ENCODE assay signal across 8 mouse cellular contexts in the genomic region with DNA sequence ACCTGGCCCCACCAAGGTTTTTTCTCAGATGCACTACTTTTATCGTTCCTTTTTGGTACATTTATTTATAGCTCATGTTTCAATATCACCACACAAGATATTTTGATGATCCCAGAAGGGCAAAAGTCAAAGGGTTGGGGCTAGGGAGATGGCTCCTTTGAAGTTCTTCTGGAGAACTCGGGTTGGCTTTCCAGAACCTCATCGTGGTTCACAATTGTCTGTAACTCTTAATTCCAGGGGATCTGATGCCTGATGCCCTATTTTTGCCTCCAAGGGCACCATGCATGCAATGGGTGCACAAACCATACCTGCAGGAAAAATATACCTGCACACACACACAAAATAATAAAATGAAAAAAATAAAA. TPM values are rescaled to one million over a fixed set of nuclear protein-coding genes. Genes with fewer than 3 reads are reported as not detected.
DNase-seq lines count a peak whose midpoint lies in the region; ATAC-seq and TF ChIP-seq lines count a peak whose summit lies in the region.

No protein-coding gene starts in this region.

- TF ChIP-seq CTCF in gastrocnemius, adult 2 months (IDR thresholded peaks at IDR 0.05), result no peak
- TF ChIP-seq CTCF in stomach, postnatal 0 days (IDR thresholded peaks at IDR 0.05; ENCODE audit: low read depth), result no peak

- no peak for TF ChIP-seq EP300 in stomach, postnatal 0 days (optimal IDR thresholded peaks at IDR 0.05)

- ATAC-seq in neural tube, embryonic 11.5 days (ENCODE audit: insufficient read depth, low FRiP score, low TSS enrichment), result 0 out of 2 replicates have a peak, but pooled peaks have one; percentile 9
- ATAC-seq in liver, embryonic 13.5 days (ENCODE audit: low read depth), result no peak
- no peak for ATAC-seq in stomach, postnatal 0 days (ENCODE audit: low FRiP score, low TSS enrichment)

- intact Hi-C loops in gastrocnemius, adult 2 months (cut with DNase I), result no loop called here

- H3K4me2 ChIP-seq in neural tube, embryonic 11.5 days (ENCODE audit: low read depth), result peak overlapping the region; percentile 70
- peak overlapping the region; percentile 73 for H3K4me2 ChIP-seq in liver, embryonic 13.5 days
- peak overlapping the region; percentile 37 for H3K4me2 ChIP-seq in stomach, postnatal 0 days (replicated peaks; ENCODE audit: low read depth)

- 0 out of 2 replicates have a peak, but pooled peaks cover 2% of the 10 kb centered on the region for H3K36me3 ChIP-seq in neural tube, embryonic 11.5 days (ENCODE audit: control insufficient read depth, insufficient read depth, low read length)
- H3K36me3 ChIP-seq in liver, embryonic 13.5 days, result 0 out of 2 replicates have a peak, but pooled peaks cover 5% of the 10 kb centered on the region
- no peaks in the 10 kb centered on the region for H3K36me3 ChIP-seq in stomach, postnatal 0 days (ENCODE audit: control insufficient read depth, insufficient read depth, low read length)

- H3K4me1 ChIP-seq in neural tube, embryonic 11.5 days (ENCODE audit: control insufficient read depth, insufficient read depth, low read length), result peaks cover 5% of the 10 kb centered on the region; the same call in 1 of the 2 replicates
- H3K4me1 ChIP-seq in liver, embryonic 13.5 days (replicated peaks), result peaks cover 8% of the 10 kb centered on the region; the same call in 1 of the 2 replicates
- H3K4me1 ChIP-seq in stomach, postnatal 0 days (replicated peaks; ENCODE audit: control insufficient read depth, insufficient read depth), result 0 out of 2 replicates have a peak, but pooled peaks cover 3% of the 10 kb centered on the region

- WGBS in neural tube, embryonic 11.5 days, result 34% methylated on average over 3 of the region's 3 CpGs
- 28% methylated on average over 3 of the region's 3 CpGs for WGBS in liver, embryonic 13.5 days (ENCODE audit: insufficient replicate concordance)
- 36% methylated on average over 3 of the region's 3 CpGs for whole genome bisulfite sequencing in stomach, postnatal 0 days

- H3K9me3 ChIP-seq in neural tube, embryonic 11.5 days (ENCODE audit: control insufficient read depth, low read length), result no peaks in the 10 kb centered on the region
- H3K9me3 ChIP-seq in liver, embryonic 13.5 days (replicated peaks), result no peaks in the 10 kb centered on the region
- no peaks in the 10 kb centered on the region for H3K9me3 ChIP-seq in stomach, postnatal 0 days (ENCODE audit: control insufficient read depth, low read length)

- no peak for DNase-seq in gastrocnemius, adult 2 months
- no peak for DNase-seq in gastrocnemius, adult 18-20 months (ENCODE audit: low spot score)
- no peak for DNase-seq in neural tube, embryonic 11.5 days (ENCODE audit: low spot score)
- no peak for DNase-seq in neural tube, embryonic 10.5 days (ENCODE audit: extremely low spot score, low spot score)
- no peak for DNase-seq in liver, embryonic 13.5 days
- no peak for DNase-seq in stomach, postnatal 0 days (ENCODE audit: low spot score)
- no peak for DNase-seq in layer of hippocampus, adult 11-12 months (ENCODE audit: low spot score)
- no peak for DNase-seq in thymus, adult 18-20 months

- peak overlapping the region; percentile 91 for H3K4me3 ChIP-seq in gastrocnemius, adult 2 months
- peak overlapping the region; percentile 92 for H3K4me3 ChIP-seq in neural tube, embryonic 11.5 days (ENCODE audit: low read depth, low read length)
- H3K4me3 ChIP-seq in liver, embryonic 13.5 days (replicated peaks), result peak overlapping the region; percentile 75
- peak overlapping the region; percentile 74; the same call in 1 of the 2 replicates for H3K4me3 ChIP-seq in stomach, postnatal 0 days (ENCODE audit: low read depth, low read length)

- H3K9ac ChIP-seq in neural tube, embryonic 11.5 days (ENCODE audit: low read length), result no peak overlapping the region
- H3K9ac ChIP-seq in liver, embryonic 13.5 days, result no peak overlapping the region
- H3K9ac ChIP-seq in stomach, postnatal 0 days (ENCODE audit: low read length), result no peak overlapping the region

- peak overlapping the region; percentile 87 for H3K27ac ChIP-seq in gastrocnemius, adult 2 months
- no peak overlapping the region for H3K27ac ChIP-seq in neural tube, embryonic 11.5 days (ENCODE audit: low read depth, low read length)
- no peak overlapping the region for H3K27ac ChIP-seq in liver, embryonic 13.5 days
- no peak overlapping the region for H3K27ac ChIP-seq in stomach, postnatal 0 days (replicated peaks)

- no peaks in the 10 kb centered on the region for H3K27me3 ChIP-seq in neural tube, embryonic 11.5 days (ENCODE audit: control insufficient read depth, insufficient read depth, low read length)
- no peaks in the 10 kb centered on the region for H3K27me3 ChIP-seq in liver, embryonic 13.5 days
- no peaks in the 10 kb centered on the region for H3K27me3 ChIP-seq in stomach, postnatal 0 days (ENCODE audit: control insufficient read depth, insufficient read depth, low read length)

RNA-seq across cellular contexts. Expression of a gene that starts 0.3 kb away (rescaled TPM):
- total RNA-seq in gastrocnemius, adult 2 months (2021), result 1 to 10 TPM; 5.6 to 7.4 TPM
- total RNA-seq in gastrocnemius, adult 18-20 months (2021), result 1 to 10 TPM; 8.1 to 8.7 TPM
- polyA plus RNA-seq in neural tube, embryonic 11.5 days (2014; fragmentation: Nextera tagmentation; extraction: Ambion mirVana), result 17.6 and 21.1 TPM in 2 replicates
- polyA plus RNA-seq in liver, embryonic 13.5 days (2015; fragmentation: Nextera tagmentation; extraction: Ambion mirVana), result 1.7 and 2.0 TPM in 2 replicates
- 5.1 and 5.7 TPM in 2 replicates for polyA plus RNA-seq in stomach, postnatal 0 days (2015; fragmentation: Nextera tagmentation; extraction: Ambion mirVana)

RNA-seq across cellular contexts. Expression of a gene that starts 20.7 kb away (rescaled TPM):
- under 1 TPM; 0.26 to 0.28 TPM for total RNA-seq in gastrocnemius, adult 2 months (2021)
- total RNA-seq in gastrocnemius, adult 18-20 months (2021), result under 1 TPM; 0.14 to 0.23 TPM
- polyA plus RNA-seq in neural tube, embryonic 11.5 days (2014; fragmentation: Nextera tagmentation; extraction: Ambion mirVana), result 31.1 and 33.3 TPM in 2 replicates
- polyA plus RNA-seq in liver, embryonic 13.5 days (2015; fragmentation: Nextera tagmentation; extraction: Ambion mirVana), result 0.09 and 0.15 TPM in 2 replicates
- polyA plus RNA-seq in stomach, postnatal 0 days (2015; fragmentation: Nextera tagmentation; extraction: Ambion mirVana), result 1.1 and 1.5 TPM in 2 replicates

RNA-seq across cellular contexts. Expression of a gene that starts 42.3 kb away (rescaled TPM):
- 10 to 100 TPM; 25.0 to 25.9 TPM for total RNA-seq in gastrocnemius, adult 2 months (2021)
- 10 to 100 TPM; 19.5 to 20.7 TPM for total RNA-seq in gastrocnemius, adult 18-20 months (2021)
- polyA plus RNA-seq in neural tube, embryonic 11.5 days (2014; fragmentation: Nextera tagmentation; extraction: Ambion mirVana), result 36.9 and 41.3 TPM in 2 replicates
- 10.1 and 12.4 TPM in 2 replicates for polyA plus RNA-seq in liver, embryonic 13.5 days (2015; fragmentation: Nextera tagmentation; extraction: Ambion mirVana)
- polyA plus RNA-seq in stomach, postnatal 0 days (2015; fragmentation: Nextera tagmentation; extraction: Ambion mirVana), result 13.0 and 13.7 TPM in 2 replicates

Comparison
In these comparisons a context has a peak if more than half of its experiments do, and no peak if none do; other contexts are left out.
1. RNA of a gene that starts 20.7 kb away (polyA plus RNA-seq): 31.1 to 33.3 TPM in neural tube, embryonic 11.5 days; 1.1 to 1.5 TPM in stomach, postnatal 0 days and 0.09 to 0.15 TPM in liver, embryonic 13.5 days; every median in the first group is over 10 times any median in the second.
2. Peak in every context shown above with its lines, with median percentiles within 50 percentile points of each other: H3K4me3 ChIP-seq and H3K4me2 ChIP-seq.